Mouse (Mus musculus): Measurements from ENCODE around the gene Trim65. TPM values are rescaled to one million over a fixed set of nuclear protein-coding genes. Genes with fewer than 3 reads are reported as not detected.
A peak's percentile ranks its signal among the peaks of the same experiment; 100 is the strongest.

Gene Trim65
- total RNA-seq, 1 experiment = 0.31 TPM

DNA sequence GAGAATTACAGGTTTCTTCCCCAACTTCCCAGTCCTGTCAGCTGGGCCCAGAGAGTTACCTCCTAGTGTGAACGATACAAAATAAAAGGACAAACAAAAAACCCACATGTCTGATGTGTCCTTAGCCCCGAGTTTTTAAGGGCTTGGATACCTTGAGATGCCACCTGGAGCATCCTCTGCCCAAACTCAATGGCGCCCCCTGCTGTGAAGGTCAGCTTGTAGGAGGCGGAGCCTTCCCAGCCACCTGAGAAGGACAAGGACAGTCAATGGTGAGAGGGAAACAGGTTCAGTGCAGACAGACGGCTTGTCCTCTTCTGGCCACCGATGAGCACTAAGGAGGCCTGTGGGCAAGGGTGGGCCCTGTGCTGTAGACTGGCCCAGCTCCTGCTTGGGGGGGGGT lies 49.8 kb downstream of the Trim65 start:
- TF ChIP-seq ZNF384 (IDR thresholded peaks at IDR 0.05; ENCODE audit: low read depth, low read length) (no peak), MAFK (IDR thresholded peaks at IDR 0.05; ENCODE audit: insufficient read depth, low read depth, low read length) (no peak), ZC3H11A (IDR thresholded peaks at IDR 0.05; ENCODE audit: borderline replicate concordance, low read depth, low read length) (no peak), HCFC1 (IDR thresholded peaks at IDR 0.05; ENCODE audit: borderline replicate concordance, insufficient read depth, low read length) (no peak), CHD2 (IDR thresholded peaks at IDR 0.05; ENCODE audit: low read depth, low read length) (no peak)
- Histone ChIP-seq H3K4me1 (ENCODE audit: control insufficient read depth in 2 of 2, insufficient read depth in 2 of 2, low read length in 2 of 2, poor library complexity in 1 of 2) (peaks cover 8 to 43% of the 10 kb centered on the region in 2 experiments), H3K9ac (ENCODE audit: insufficient read depth, low read depth, low read length, poor library complexity, severe bottlenecking) (no peak overlapping the region), H3K27ac (ENCODE audit: insufficient read depth, low read depth, low read length, poor library complexity, severe bottlenecking) (no peak overlapping the region), H3K4me3 (ENCODE audit: insufficient read depth in 1 of 2, low read depth in 1 of 2, low read length in 2 of 2, poor library complexity in 1 of 2, severe bottlenecking in 1 of 2) (no peak overlapping the region), H3K9me3 (ENCODE audit: control insufficient read depth, insufficient read depth, low read depth, low read length) (no peaks in the 10 kb centered on the region), H3K36me3 (ENCODE audit: control insufficient read depth, insufficient read depth, low read length, poor library complexity, severe bottlenecking) (peaks cover 35% of the 10 kb centered on the region)
- DNase-seq (ENCODE audit: low read depth, low spot score) = no peak
- in situ Hi-C loops (cut with MboI; ENCODE audit: low sequenced_read_pairs in 2 of 2, unreplicated experiment in 2 of 2) = no loop called here

DNA sequence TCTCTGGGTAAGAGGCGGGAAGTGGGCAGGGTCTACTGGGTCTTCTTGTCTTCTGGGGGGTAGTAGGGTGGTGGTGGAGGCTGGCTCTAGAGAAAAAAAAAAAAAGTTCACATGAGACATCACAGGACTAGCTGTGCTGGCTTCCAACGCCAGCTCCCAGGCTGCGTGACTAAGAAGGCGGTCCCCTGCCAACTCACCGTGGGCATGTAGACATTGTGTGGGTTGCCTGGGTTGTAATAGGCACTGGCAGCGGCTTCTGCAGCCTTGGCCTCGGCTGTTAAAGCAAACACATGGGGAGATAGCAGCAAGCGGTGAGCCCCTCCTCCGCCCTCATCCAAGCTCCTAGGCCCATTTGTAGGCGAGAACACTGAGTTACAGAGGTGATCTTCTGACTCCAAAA lies 51.4 kb downstream of the Trim65 start:
- in situ Hi-C loops (cut with MboI; ENCODE audit: low sequenced_read_pairs in 2 of 2, unreplicated experiment in 2 of 2) = no loop called here
- Histone ChIP-seq H3K9ac (ENCODE audit: insufficient read depth, low read depth, low read length, poor library complexity, severe bottlenecking) (no peak overlapping the region), H3K4me3 (ENCODE audit: insufficient read depth in 1 of 2, low read depth in 1 of 2, low read length in 2 of 2, poor library complexity in 1 of 2, severe bottlenecking in 1 of 2) (no peak overlapping the region), H3K36me3 (ENCODE audit: control insufficient read depth, insufficient read depth, low read length, poor library complexity, severe bottlenecking) (peaks cover 35% of the 10 kb centered on the region), H3K4me1 (ENCODE audit: control insufficient read depth in 2 of 2, insufficient read depth in 2 of 2, low read length in 2 of 2, poor library complexity in 1 of 2) (peaks cover 6 to 44% of the 10 kb centered on the region in 2 experiments), H3K9me3 (ENCODE audit: control insufficient read depth, insufficient read depth, low read depth, low read length) (no peaks in the 10 kb centered on the region), H3K27ac (ENCODE audit: insufficient read depth, low read depth, low read length, poor library complexity, severe bottlenecking) (no peak overlapping the region)
- TF ChIP-seq ZNF384 (IDR thresholded peaks at IDR 0.05; ENCODE audit: low read depth, low read length) (no peak), CHD2 (IDR thresholded peaks at IDR 0.05; ENCODE audit: low read depth, low read length) (no peak), HCFC1 (IDR thresholded peaks at IDR 0.05; ENCODE audit: borderline replicate concordance, insufficient read depth, low read length) (no peak), ZC3H11A (IDR thresholded peaks at IDR 0.05; ENCODE audit: borderline replicate concordance, low read depth, low read length) (no peak)
- no peak for DNase-seq (ENCODE audit: low read depth, low spot score)

DNA sequence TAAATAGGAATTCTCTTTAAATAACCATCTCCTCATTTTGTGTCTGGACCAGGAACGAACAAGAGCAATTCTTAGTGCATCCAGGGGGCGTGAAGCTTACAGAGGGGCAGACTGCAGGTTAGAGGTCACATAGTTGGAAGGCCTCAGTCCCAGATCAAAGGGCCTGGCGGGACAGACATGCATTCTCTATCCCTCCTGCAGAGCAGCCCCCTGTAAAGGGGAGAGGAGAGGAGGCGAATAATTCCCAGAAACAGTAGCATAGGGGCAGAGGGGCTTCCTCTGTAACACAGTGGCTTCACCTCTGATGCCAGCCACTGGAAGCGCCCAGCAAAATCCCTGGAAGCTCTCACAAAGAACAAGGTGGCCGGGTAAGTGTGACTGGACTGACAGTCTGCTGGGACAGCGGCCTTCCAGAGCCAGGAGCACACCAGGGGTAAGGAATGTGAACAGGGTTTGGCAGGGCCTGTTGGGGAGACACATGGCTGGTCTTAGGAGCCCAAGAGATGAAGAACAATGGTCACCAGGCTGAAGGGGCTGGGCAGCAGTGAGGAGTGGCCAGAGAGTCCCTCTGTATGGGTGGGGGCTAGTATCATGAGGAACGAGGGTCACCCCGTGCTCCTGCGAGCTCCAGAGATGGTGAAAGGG lies 52.1 kb downstream of the Trim65 start:
- no peaks in the 10 kb centered on the region for H3K9me3 ChIP-seq (ENCODE audit: control insufficient read depth, insufficient read depth, low read depth, low read length)
- DNase-seq (ENCODE audit: low read depth, low spot score) = no peak
- no peak overlapping the region for H3K9ac ChIP-seq (ENCODE audit: insufficient read depth, low read depth, low read length, poor library complexity, severe bottlenecking)
- in situ Hi-C loops (cut with MboI; ENCODE audit: low sequenced_read_pairs in 2 of 2, unreplicated experiment in 2 of 2) = no loop called here
- H3K27ac ChIP-seq (ENCODE audit: insufficient read depth, low read depth, low read length, poor library complexity, severe bottlenecking) = peak overlapping the region; percentile 22; the same call in 1 of the 2 replicates
- H3K4me3 ChIP-seq (ENCODE audit: insufficient read depth in 1 of 2, low read depth in 1 of 2, low read length in 2 of 2, poor library complexity in 1 of 2, severe bottlenecking in 1 of 2) = peak overlapping the region in 1 of 2 experiments; percentile 75; a peak in 1 of 4 replicates
- peaks cover 6 to 40% of the 10 kb centered on the region in 2 experiments for H3K4me1 ChIP-seq (ENCODE audit: control insufficient read depth in 2 of 2, insufficient read depth in 2 of 2, low read length in 2 of 2, poor library complexity in 1 of 2)
- H3K36me3 ChIP-seq (ENCODE audit: control insufficient read depth, insufficient read depth, low read length, poor library complexity, severe bottlenecking) = peaks cover 35% of the 10 kb centered on the region
- TF ChIP-seq CHD2 (IDR thresholded peaks at IDR 0.05; ENCODE audit: low read depth, low read length) (no peak), ZC3H11A (IDR thresholded peaks at IDR 0.05; ENCODE audit: borderline replicate concordance, low read depth, low read length) (no peak)

DNA sequence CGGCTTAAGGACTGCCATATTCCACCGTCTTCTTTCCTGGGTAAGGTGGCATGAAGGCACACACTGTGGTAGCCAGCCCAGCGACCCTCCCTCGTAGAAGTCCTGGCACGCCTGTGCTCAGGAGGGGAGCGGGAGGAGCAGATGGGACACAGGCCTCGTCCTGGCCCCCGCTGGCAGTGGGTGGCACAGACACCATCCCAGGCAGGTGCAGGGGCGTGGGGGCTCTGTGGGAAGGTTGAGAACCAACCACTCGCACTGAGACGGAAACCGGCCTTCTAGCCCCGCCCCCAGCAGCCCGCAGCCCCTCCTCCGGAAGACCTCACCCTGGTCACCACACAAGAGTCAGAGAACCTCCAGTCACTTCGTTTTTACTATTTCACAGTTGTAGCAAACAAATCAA lies 52.7 kb downstream of the Trim65 start:
- Histone ChIP-seq H3K4me3 (ENCODE audit: insufficient read depth in 1 of 2, low read depth in 1 of 2, low read length in 2 of 2, poor library complexity in 1 of 2, severe bottlenecking in 1 of 2) (peak overlapping the region; percentile 57 to 75), H3K4me1 (ENCODE audit: control insufficient read depth in 2 of 2, insufficient read depth in 2 of 2, low read length in 2 of 2, poor library complexity in 1 of 2) (peaks cover 6 to 37% of the 10 kb centered on the region in 2 experiments), H3K27ac (ENCODE audit: insufficient read depth, low read depth, low read length, poor library complexity, severe bottlenecking) (peak overlapping the region; percentile 12), H3K9ac (ENCODE audit: insufficient read depth, low read depth, low read length, poor library complexity, severe bottlenecking) (peak overlapping the region; percentile 49), H3K36me3 (ENCODE audit: control insufficient read depth, insufficient read depth, low read length, poor library complexity, severe bottlenecking) (peaks cover 30% of the 10 kb centered on the region), H3K9me3 (ENCODE audit: control insufficient read depth, insufficient read depth, low read depth, low read length) (no peaks in the 10 kb centered on the region)
- DNase-seq (ENCODE audit: low read depth, low spot score) = peak; percentile 59
- in situ Hi-C loops (cut with MboI; ENCODE audit: low sequenced_read_pairs in 2 of 2, unreplicated experiment in 2 of 2) = no loop called here
- TF ChIP-seq HCFC1 (IDR thresholded peaks at IDR 0.05; ENCODE audit: borderline replicate concordance, insufficient read depth, low read length) (0 out of 2 replicates have a peak, but pooled peaks have one; percentile 25), ZNF384 (IDR thresholded peaks at IDR 0.05; ENCODE audit: low read depth, low read length) (no peak)

Measured in ES-E14 (cell line).